Mouse (Mus musculus) ovary, postnatal 36 days (tissue): ENCODE measurements around the gene Prox2.
"Not testable (repeated sequence)": the region's sequence is repeated elsewhere in the genome, so short reads cannot be mapped to it uniquely, and the experiment has no call there.

ENCODE experiments used
- DNase-seq: peaks from one replicate; pipeline ENCODE4 v3.0.0; 2022; ENCODE audit warnings: low spot score, mixed read lengths

Prox2 gene

GRCm38 (mm10) chr12:85110698-85111592 is at the start of gene Prox2, which contains the start of gene Dlst:
Prox2 (minus strand) TSS chr12:85110759.
Dlst (plus strand) TSS chr12:85110833.
- peak; percentile 89 for DNase-seq

GRCm38 (mm10) chr12:85159592-85159991 is 49.0 kb upstream of the Prox2 start:
- no peak for DNase-seq

- no peak for DNase-seq
These were observed 48.2 kb upstream of the Prox2 start for GRCm38 (mm10) chr12:85158801-85159200.

- DNase-seq: no peak
These were observed 47.4 kb upstream of the Prox2 start for GRCm38 (mm10) chr12:85157797-85158460.

GRCm38 (mm10) chr12:85156324-85156723 is 45.8 kb upstream of the Prox2 start:
- DNase-seq: no peak

GRCm38 (mm10) chr12:85153011-85153410 is 42.5 kb upstream of the Prox2 start:
- no peak for DNase-seq

- DNase-seq: no peak
These were observed 40.6 kb upstream of the Prox2 start, which contains the start of gene Rps6kl1 for GRCm38 (mm10) chr12:85151002-85151774. Rps6kl1 (minus strand) TSS chr12:85151264.

GRCm38 (mm10) chr12:85150321-85151001 is 39.9 kb upstream of the Prox2 start:
- DNase-seq: no peak

GRCm38 (mm10) chr12:85146881-85147280 is 36.3 kb upstream of the Prox2 start:
- DNase-seq: no peak

- no peak for DNase-seq
These were observed 35.8 kb upstream of the Prox2 start for GRCm38 (mm10) chr12:85146355-85146754.

- DNase-seq: no peak
These were observed 35.1 kb upstream of the Prox2 start for GRCm38 (mm10) chr12:85145630-85146029.

GRCm38 (mm10) chr12:85144821-85145220 is 34.3 kb upstream of the Prox2 start:
- no peak for DNase-seq

- not testable (repeated sequence) for DNase-seq
These were observed 33.7 kb upstream of the Prox2 start for GRCm38 (mm10) chr12:85144276-85144675.

GRCm38 (mm10) chr12:85142803-85143202 is 32.2 kb upstream of the Prox2 start:
- DNase-seq: peak; percentile 69

- no peak for DNase-seq
These were observed 30.5 kb upstream of the Prox2 start for GRCm38 (mm10) chr12:85141096-85141495.

- DNase-seq: no peak
These were observed 29.6 kb upstream of the Prox2 start for GRCm38 (mm10) chr12:85140036-85140701.

GRCm38 (mm10) chr12:85136627-85137026 is 26.1 kb upstream of the Prox2 start:
- DNase-seq: no peak

GRCm38 (mm10) chr12:85135513-85136470 is 25.2 kb upstream of the Prox2 start:
- DNase-seq: no peak

GRCm38 (mm10) chr12:85134043-85134794 is 23.7 kb upstream of the Prox2 start:
- DNase-seq: no peak
